24 mouse cellular contexts compared by ENCODE assay signal in the genomic region with DNA sequence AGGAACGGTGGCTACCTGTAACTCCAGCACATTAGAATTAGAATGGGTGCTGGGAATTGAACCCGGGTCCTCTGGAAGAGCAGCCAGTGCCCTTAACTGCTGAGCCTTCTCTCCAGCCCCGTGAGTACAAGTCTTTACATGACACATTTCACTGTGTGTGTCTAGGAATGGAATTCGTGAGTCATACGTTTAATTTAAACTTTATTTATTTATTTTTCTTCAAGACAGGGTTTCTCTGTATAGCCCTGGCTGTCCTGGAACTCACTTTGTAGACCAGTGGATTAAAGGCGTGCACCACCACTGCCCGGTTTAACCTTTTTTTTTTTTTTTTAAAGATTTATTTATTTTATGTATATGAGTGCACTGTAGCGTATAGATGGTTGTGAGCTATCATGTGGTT. TPM values are rescaled to one million over a fixed set of nuclear protein-coding genes. Genes with fewer than 3 reads are reported as not detected.
DNase-seq lines count a peak whose midpoint lies in the region; ATAC-seq and TF ChIP-seq lines count a peak whose summit lies in the region.
"Had no signal": no experiment of that assay in that cellular context is flagged by ENCODE, and none has a peak within 500 bp of the region (broad histone marks: within the 10 kb centered on the region; RNA-seq: fewer than 3 reads in every experiment).

No protein-coding gene starts in this region.

- H3K4me3 ChIP-seq in kidney, embryonic 14.5 days (ENCODE audit: low read length): no peak overlapping the region
- H3K4me3 ChIP-seq in kidney, embryonic 16.5 days (ENCODE audit: low read length): no peak overlapping the region
- no peak overlapping the region for H3K4me3 ChIP-seq in embryonic fibroblast, embryonic 13.5 days (ENCODE audit: insufficient read depth, low read length)
- H3K4me3 ChIP-seq: embryonic facial prominence, embryonic 12.5 days; embryonic facial prominence, embryonic 15.5 days; erythroblast, embryonic 14.5 days; forebrain, embryonic 12.5 days; forebrain, embryonic 15.5 days; heart, embryonic 13.5 days; hindbrain, embryonic 13.5 days; intestine, embryonic 15.5 days had no signal

- peak; percentile 39; the same call in 1 of the 2 replicates for ATAC-seq in kidney, embryonic 14.5 days (ENCODE audit: low FRiP score, low TSS enrichment)
- no peak for ATAC-seq in kidney, embryonic 16.5 days (ENCODE audit: low FRiP score, low TSS enrichment)
- ATAC-seq: forebrain, embryonic 15.5 days; hindbrain, embryonic 16.5 days; intestine, embryonic 15.5 days; Patski had no signal

- H3K9me3 ChIP-seq in kidney, embryonic 14.5 days (ENCODE audit: control insufficient read depth, low read length): no peaks in the 10 kb centered on the region
- no peaks in the 10 kb centered on the region for H3K9me3 ChIP-seq in kidney, embryonic 16.5 days (ENCODE audit: low read length)
- H3K9me3 ChIP-seq: embryonic facial prominence, embryonic 12.5 days; embryonic facial prominence, embryonic 15.5 days; forebrain, embryonic 12.5 days; forebrain, embryonic 15.5 days; heart, embryonic 13.5 days; hindbrain, embryonic 13.5 days; intestine, embryonic 15.5 days had no signal

- H3K27me3 ChIP-seq in kidney, embryonic 14.5 days (ENCODE audit: control insufficient read depth, insufficient read depth, low read length): no peaks in the 10 kb centered on the region
- no peaks in the 10 kb centered on the region for H3K27me3 ChIP-seq in kidney, embryonic 16.5 days (ENCODE audit: insufficient read depth, low read length)
- H3K27me3 ChIP-seq: embryonic facial prominence, embryonic 12.5 days; embryonic facial prominence, embryonic 15.5 days; forebrain, embryonic 12.5 days; forebrain, embryonic 15.5 days; heart, embryonic 13.5 days; hindbrain, embryonic 13.5 days; intestine, embryonic 15.5 days; Patski had no signal

- H3K4me2 ChIP-seq in kidney, embryonic 14.5 days (replicated peaks; ENCODE audit: low read depth, low read length): no peak overlapping the region
- no peak overlapping the region for H3K4me2 ChIP-seq in kidney, embryonic 16.5 days (replicated peaks; ENCODE audit: low read depth, low read length)
- H3K4me2 ChIP-seq: embryonic facial prominence, embryonic 12.5 days; embryonic facial prominence, embryonic 15.5 days; forebrain, embryonic 12.5 days; forebrain, embryonic 15.5 days; heart, embryonic 13.5 days; hindbrain, embryonic 13.5 days; intestine, embryonic 15.5 days had no signal

- H3K36me3 ChIP-seq in kidney, embryonic 14.5 days (ENCODE audit: control insufficient read depth, insufficient read depth, low read length): peaks cover 70% of the 10 kb centered on the region
- peaks cover 62% of the 10 kb centered on the region for H3K36me3 ChIP-seq in kidney, embryonic 16.5 days (ENCODE audit: insufficient read depth, low read length)

- WGBS in kidney, embryonic 14.5 days: 93% methylated on average over 8 of the region's 8 CpGs
- 94% methylated on average over 8 of the region's 8 CpGs for WGBS in kidney, embryonic 16.5 days

- peak; percentile 32 for DNase-seq in 416B (ENCODE audit: low read depth)
- no peak for DNase-seq in adrenal gland, postnatal 10 days
- DNase-seq in layer of hippocampus, adult 11-12 months (ENCODE audit: low spot score): no peak
- DNase-seq: adrenal gland, adult 2 months; adrenal gland, postnatal 25 days; cerebellum, adult 11-12 months; cerebellum, adult 8-10 months; cerebellum, postnatal 14 days; gastrocnemius, postnatal 25 days; heart, adult 18-20 months; kidney, adult 11 months had no signal

- no peaks in the 10 kb centered on the region for H3K4me1 ChIP-seq in kidney, embryonic 14.5 days (ENCODE audit: control insufficient read depth, insufficient read depth, low read length)
- H3K4me1 ChIP-seq in kidney, embryonic 16.5 days (ENCODE audit: insufficient read depth, low read length): no peaks in the 10 kb centered on the region
- H3K4me1 ChIP-seq in embryonic fibroblast, embryonic 13.5 days (ENCODE audit: control insufficient read depth, insufficient read depth, low read length): no peaks in the 10 kb centered on the region
- H3K4me1 ChIP-seq: embryonic facial prominence, embryonic 12.5 days; embryonic facial prominence, embryonic 15.5 days; forebrain, embryonic 12.5 days; forebrain, embryonic 15.5 days; hindbrain, embryonic 13.5 days; intestine, embryonic 15.5 days had no signal

- TF ChIP-seq POLR2A in embryonic fibroblast, embryonic 13.5 days (IDR thresholded peaks at IDR 0.05; ENCODE audit: low read depth, low read length): no peak

- no peak overlapping the region for H3K9ac ChIP-seq in kidney, embryonic 14.5 days (ENCODE audit: low read depth, low read length)
- no peak overlapping the region for H3K9ac ChIP-seq in kidney, embryonic 16.5 days (replicated peaks; ENCODE audit: low read length)
- H3K9ac ChIP-seq: embryonic facial prominence, embryonic 12.5 days; embryonic facial prominence, embryonic 15.5 days; forebrain, embryonic 12.5 days; forebrain, embryonic 15.5 days; heart, embryonic 13.5 days; hindbrain, embryonic 13.5 days; intestine, embryonic 15.5 days had no signal

- TF ChIP-seq CTCF in embryonic fibroblast, embryonic 13.5 days (IDR thresholded peaks at IDR 0.05; ENCODE audit: borderline replicate concordance, insufficient read depth, low read length): no peak

- H3K27ac ChIP-seq in kidney, embryonic 14.5 days (ENCODE audit: low read depth, low read length): no peak overlapping the region
- H3K27ac ChIP-seq in kidney, embryonic 16.5 days (ENCODE audit: low read length): no peak overlapping the region
- H3K27ac ChIP-seq in embryonic fibroblast, embryonic 13.5 days (ENCODE audit: insufficient read depth, low read length): peak overlapping the region; percentile 66
- H3K27ac ChIP-seq: embryonic facial prominence, embryonic 12.5 days; embryonic facial prominence, embryonic 15.5 days; forebrain, embryonic 12.5 days; forebrain, embryonic 15.5 days; heart, embryonic 13.5 days; hindbrain, embryonic 13.5 days; intestine, embryonic 15.5 days had no signal

RNA-seq across cellular contexts. Expression of gene Zfp568, which starts 11.4 kb away (rescaled TPM):
- polyA plus RNA-seq in kidney, embryonic 14.5 days (2014; fragmentation: Nextera tagmentation; extraction: Ambion mirVana): 13.4 and 26.6 TPM in 2 replicates
- polyA plus RNA-seq in kidney, embryonic 16.5 days (2015; fragmentation: Nextera tagmentation; extraction: Ambion mirVana): 15.8 and 16.5 TPM in 2 replicates
- 17.4 and 21.7 TPM in 2 replicates for polyA plus RNA-seq in embryonic fibroblast, embryonic 13.5 days (2011; ENCODE audit: insufficient read length, low read depth, missing spikeins)
- 10 to 100 TPM; 17.0 to 19.8 TPM for total RNA-seq in adrenal gland, postnatal 10 days (2021)

RNA-seq across cellular contexts. Expression of gene Zfp74, which starts 41.2 kb away (rescaled TPM):
- polyA plus RNA-seq in kidney, embryonic 14.5 days (2014; fragmentation: Nextera tagmentation; extraction: Ambion mirVana): 7.2 and 11.0 TPM in 2 replicates
- polyA plus RNA-seq in kidney, embryonic 16.5 days (2015; fragmentation: Nextera tagmentation; extraction: Ambion mirVana): 11.4 and 14.2 TPM in 2 replicates
- polyA plus RNA-seq in embryonic fibroblast, embryonic 13.5 days (2011; ENCODE audit: insufficient read length, low read depth, missing spikeins): 8.0 and 11.9 TPM in 2 replicates
- total RNA-seq in adrenal gland, postnatal 10 days (2021): 10 to 100 TPM in 1 of 2 experiments, 1 to 10 TPM in 1; 7.3 to 11.4 TPM

RNA-seq across cellular contexts. Expression of gene Zfp14, which starts 56.0 kb away (rescaled TPM):
- 2.6 and 4.1 TPM in 2 replicates for polyA plus RNA-seq in kidney, embryonic 14.5 days (2014; fragmentation: Nextera tagmentation; extraction: Ambion mirVana)
- polyA plus RNA-seq in kidney, embryonic 16.5 days (2015; fragmentation: Nextera tagmentation; extraction: Ambion mirVana): 4.1 TPM in 2 replicates
- polyA plus RNA-seq in embryonic fibroblast, embryonic 13.5 days (2011; ENCODE audit: insufficient read length, low read depth, missing spikeins): 3.1 and 3.6 TPM in 2 replicates
- total RNA-seq in adrenal gland, postnatal 10 days (2021): 1 to 10 TPM; 2.3 to 2.8 TPM
- polyA plus RNA-seq: erythroblast, embryonic 14.5 days had no signal
